Mouse (Mus musculus): ENCODE data around the gene Naxd. TPM values are rescaled to one million over a fixed set of nuclear protein-coding genes. Genes with fewer than 3 reads are reported as not detected.

Naxd gene
- total RNA-seq, 2 experiments from 2014 or later: 28.1 to 31.2 TPM

DNA sequence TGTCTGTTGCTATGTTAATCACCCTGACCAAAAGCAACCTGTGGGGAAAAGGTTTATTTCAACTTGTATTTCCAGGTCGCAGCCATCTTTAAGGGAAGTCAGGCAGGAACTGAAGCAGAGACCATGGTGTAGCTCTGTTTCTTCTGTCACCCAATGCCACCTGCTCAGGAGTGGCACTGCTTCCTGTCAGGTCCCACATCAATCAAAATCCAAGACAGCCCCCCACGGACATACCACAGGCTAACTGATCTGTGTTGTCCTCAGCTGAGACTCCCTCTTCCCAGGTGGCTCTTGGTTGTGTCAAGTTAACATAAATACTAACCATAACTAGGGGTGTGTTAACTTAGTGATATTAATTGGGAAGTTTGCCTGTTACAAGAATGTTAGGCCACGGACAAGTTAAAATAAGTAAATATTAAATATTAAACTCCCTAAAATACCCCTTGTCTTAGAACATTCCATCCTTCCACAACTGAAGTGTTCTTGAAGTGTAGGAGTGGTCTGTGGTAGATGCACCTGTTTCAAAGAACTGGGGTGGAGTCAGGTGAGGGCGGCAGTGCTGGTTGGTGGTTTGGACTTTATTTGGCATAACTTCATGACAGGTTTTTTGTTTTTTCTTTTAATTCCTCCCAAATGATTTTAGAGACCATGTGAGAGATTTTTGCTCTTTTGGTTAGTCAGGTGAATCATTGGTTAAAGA, 1.6 kb downstream of the Naxd start:
- TF ChIP-seq CTCF (IDR thresholded peaks at IDR 0.05): no peak
- Histone ChIP-seq H3K4me3 (no peak overlapping the region), H3K27ac (no peak overlapping the region)
- intact Hi-C loops (cut with DNase I): loop anchor here (5.0 kb wide), 1 partner anchor 203 kb away; the partner anchor contains the start of gene 1700016D06Rik
- DNase-seq: no peak

DNA sequence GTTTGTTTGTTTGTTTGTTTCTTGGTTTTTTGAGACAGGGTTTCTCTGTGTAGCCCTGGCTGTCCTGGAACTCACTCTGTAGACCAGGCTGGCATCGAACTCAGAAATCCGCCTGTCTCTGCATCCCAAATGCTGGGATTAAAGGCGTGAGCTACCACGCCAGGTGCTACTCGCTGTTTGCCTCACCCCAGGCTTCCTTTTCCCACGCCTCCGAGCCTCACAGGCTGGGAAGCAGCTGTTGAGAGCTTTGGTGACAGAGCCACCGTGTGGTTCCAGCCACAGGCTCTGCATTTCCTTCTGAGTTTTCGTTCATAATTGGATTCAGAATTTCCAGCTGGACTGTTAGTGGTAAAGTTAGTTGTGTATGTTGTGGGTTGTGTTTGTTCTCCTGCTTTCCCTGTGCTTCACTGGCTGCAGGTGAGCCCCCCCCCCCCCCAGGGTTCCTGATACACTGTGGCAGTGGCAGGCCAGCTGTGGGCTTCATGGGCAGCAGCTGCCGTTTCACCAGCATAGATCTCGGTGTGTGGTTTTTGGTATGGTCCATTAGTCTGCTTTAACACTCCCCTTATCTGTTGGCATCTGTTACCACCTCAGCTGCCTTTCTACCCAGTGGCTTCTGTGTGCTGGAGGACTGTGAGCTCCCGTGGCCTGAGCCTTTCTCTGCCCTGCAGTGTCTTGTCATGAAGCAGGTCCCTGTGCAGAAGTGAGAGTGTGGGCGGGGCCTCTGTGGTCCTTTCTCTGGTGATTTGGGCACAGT, 6.3 kb downstream of the Naxd start:
- intact Hi-C loops (cut with DNase I): no loop called here
- no peak for DNase-seq
- no peak overlapping the region for H3K4me3 ChIP-seq
- TF ChIP-seq CTCF (IDR thresholded peaks at IDR 0.05): no peak
- no peak overlapping the region for H3K27ac ChIP-seq

DNA sequence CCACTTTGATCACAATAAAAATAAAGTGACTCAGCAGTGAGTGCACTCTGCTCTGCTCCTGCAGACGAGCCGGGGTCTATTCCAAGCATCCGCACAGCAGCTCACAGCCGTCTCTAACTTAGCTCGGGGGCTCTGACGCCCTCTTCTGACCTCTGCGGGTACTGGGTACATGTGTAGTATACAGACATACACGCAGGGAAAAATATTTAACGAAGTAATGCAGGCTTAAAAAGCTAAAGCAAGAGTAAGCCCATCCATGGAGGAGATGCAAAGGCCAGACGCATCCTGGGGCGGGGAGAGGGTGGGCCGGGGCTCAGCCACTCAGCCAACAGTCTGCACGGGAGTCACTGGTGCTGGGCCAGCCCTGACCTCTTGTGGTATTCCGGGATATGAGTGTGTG, 8.8 kb downstream of the Naxd start:
- DNase-seq: no peak
- H3K27ac ChIP-seq: no peak overlapping the region
- intact Hi-C loops (cut with DNase I): loop anchor here (5.0 kb wide), 2 partner anchors 96 to 111 kb away; no protein-coding TSS in a partner anchor
- no peak overlapping the region for H3K4me3 ChIP-seq
- no peak for TF ChIP-seq CTCF (IDR thresholded peaks at IDR 0.05)

DNA sequence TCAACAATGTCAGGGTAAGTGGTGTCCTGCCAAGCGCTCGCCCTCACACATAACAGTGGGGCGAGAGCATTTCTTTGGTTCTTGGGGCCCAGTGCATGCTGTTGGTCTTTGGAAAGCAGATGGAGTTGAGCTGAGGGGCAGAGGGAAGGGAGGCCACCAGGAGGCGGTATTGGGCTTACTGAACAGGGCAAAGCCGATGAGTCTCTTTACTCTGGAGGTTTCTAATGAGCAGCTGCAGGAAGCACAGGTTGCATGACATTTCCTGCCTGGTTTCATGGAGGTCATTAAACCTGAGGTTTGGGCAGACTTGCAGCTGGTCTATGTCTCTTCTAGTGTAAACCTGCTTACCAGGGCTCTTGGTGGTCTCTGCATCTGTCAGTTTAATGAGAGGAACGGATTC, 9.5 kb downstream of the Naxd start:
- H3K4me3 ChIP-seq: no peak overlapping the region
- H3K27ac ChIP-seq: no peak overlapping the region
- peak; percentile 55 for DNase-seq
- intact Hi-C loops (cut with DNase I): loop anchor here (5.0 kb wide), 2 partner anchors 95 to 110 kb away; no protein-coding TSS in a partner anchor
- TF ChIP-seq CTCF (IDR thresholded peaks at IDR 0.05): peak; percentile 60

DNA sequence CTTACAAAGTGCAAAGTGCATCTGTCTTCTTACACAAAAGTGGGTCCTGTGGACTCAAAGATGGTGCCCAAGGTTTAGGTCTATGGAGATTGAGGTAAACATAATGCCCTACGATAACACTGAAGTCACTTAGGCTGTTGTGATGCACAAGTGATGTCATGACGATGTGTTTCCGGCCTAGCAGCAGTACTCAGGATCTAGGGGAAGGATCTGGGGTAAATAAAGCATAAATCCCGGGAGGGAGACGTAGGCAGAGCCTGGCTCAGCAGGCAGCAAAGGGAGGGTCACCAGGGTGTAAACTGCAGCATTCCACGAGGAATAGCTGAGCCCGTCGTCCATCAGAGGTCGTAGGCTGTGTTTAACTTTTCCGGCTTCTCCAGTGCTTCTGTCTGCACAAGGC, 11.6 kb downstream of the Naxd start:
- intact Hi-C loops (cut with DNase I): loop anchor here (5.0 kb wide), 2 partner anchors 93 to 108 kb away; no protein-coding TSS in a partner anchor
- TF ChIP-seq CTCF (IDR thresholded peaks at IDR 0.05): no peak
- no peak overlapping the region for H3K27ac ChIP-seq
- no peak for DNase-seq
- H3K4me3 ChIP-seq: no peak overlapping the region

DNA sequence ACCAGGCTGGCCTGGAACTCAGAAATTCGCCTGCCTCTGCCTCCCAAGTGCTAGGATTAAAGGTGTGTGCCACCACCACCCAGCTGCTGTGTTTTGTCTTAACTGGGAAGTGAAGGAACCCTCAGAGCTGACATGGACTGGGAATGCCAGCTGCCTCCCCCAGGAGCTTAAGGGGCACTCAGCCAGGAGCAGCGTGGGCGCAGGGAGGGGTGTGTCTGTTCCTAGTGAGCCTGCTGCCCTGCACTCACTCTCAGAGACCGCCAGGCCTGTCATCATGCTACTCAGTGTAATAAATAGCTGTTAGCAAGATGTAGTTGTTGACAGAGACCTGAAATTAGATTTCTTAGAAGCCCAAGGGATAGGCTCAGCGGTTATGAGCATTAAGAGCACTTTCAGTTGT, 13.7 kb downstream of the Naxd start:
- Histone ChIP-seq H3K27ac (no peak overlapping the region), H3K4me3 (no peak overlapping the region)
- intact Hi-C loops (cut with DNase I): no loop called here
- DNase-seq: no peak
- no peak for TF ChIP-seq CTCF (IDR thresholded peaks at IDR 0.05)

DNA sequence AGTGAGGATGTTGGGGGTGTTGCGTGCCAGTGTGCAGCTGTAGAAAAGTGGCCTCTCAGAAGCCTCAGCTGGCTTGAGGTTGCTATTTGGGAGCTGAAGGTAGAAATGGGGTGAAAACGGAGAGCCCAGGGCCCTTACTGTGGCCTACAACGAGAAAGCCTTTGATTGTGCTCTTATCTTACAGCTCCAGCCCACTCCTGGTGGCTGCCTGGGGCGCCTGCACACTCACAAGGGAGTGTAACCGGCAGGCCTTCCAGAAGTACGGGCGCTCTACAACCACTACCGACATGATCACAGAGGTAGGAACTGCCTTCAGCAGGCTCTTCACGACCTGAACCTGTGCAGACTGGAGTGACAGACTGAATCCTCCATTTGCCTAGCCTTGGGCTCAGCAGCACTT, 15.4 kb downstream of the Naxd start:
- no peak for DNase-seq
- Histone ChIP-seq H3K27ac (no peak overlapping the region), H3K4me3 (no peak overlapping the region)
- intact Hi-C loops (cut with DNase I): no loop called here
- no peak for TF ChIP-seq CTCF (IDR thresholded peaks at IDR 0.05)

DNA sequence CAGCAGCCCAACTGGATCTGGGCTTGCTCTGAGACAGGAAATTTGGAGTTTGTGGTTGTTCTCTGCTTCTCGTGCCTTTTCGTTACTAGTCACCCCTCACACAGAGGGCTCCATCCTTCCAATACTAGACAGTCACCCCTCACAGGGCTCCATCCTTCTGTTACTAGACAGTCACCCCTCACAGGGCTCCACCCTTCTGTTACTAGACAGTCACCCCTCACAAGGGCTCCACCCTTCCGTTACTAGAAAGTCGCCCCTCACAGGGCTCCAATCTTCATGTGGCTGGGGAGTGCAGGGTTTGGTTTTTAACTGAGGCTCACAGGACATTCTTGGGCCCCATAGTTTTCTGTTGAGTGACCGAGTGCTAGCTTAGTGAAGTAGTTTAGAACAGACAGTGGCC, 15.9 kb downstream of the Naxd start:
- intact Hi-C loops (cut with DNase I): no loop called here
- TF ChIP-seq CTCF (IDR thresholded peaks at IDR 0.05): no peak
- H3K4me3 ChIP-seq: no peak overlapping the region
- H3K27ac ChIP-seq: no peak overlapping the region
- no peak for DNase-seq

DNA sequence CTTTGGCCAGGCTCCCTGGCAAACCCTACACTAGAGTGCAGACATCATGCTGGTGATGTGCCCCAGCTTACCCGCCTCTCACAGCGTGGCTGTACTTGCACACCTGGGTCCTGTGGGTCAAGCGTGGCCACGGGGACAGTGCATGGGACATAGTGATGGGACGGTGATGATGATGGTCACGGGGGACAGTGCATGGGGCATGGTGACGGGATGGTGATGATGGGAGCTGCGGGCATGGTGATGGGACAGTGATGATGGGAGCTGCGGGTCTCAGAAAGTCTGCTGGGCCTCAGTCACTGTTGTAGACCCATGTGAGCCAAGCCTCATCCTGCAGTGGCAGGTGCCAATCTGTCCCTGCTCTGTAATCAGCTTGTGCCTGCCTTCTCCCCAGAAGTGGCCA, 19.0 kb downstream of the Naxd start:
- Histone ChIP-seq H3K27ac (no peak overlapping the region), H3K4me3 (no peak overlapping the region)
- intact Hi-C loops (cut with DNase I): no loop called here
- TF ChIP-seq CTCF (IDR thresholded peaks at IDR 0.05): no peak
- no peak for DNase-seq

DNA sequence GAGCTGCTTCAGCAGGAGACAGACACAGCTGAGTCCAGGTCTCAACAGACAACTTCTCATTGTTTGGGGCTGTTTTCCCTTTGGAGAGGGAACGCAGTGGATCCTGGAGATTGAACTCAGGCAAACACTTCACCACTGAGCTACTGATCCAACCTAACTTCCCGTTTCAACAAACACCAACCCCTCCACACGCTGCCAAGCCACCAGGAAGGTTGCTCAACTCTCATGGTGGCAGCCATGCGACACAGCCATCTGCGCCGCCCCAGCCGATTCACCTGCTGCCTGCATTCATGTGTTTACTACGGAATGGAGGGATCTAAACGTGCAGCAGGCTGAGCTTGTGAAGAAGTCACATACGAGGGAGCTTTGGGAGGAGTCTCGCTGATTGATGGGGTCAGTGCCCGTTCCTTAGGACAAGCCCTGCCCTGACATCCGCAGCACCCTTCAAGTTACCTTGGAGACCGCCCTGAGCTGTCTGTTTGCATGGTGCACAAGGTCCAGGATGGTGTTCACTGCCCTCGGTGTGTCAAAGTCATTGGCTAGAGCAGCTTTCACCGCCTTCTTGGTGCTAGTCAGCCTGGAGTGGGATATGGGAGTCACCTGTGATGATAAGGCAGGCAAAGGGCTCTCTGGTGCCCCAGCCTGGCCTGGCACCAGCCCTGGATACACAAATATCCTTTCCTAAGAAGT, 20.2 kb downstream of the Naxd start:
- Histone ChIP-seq H3K4me3 (no peak overlapping the region), H3K27ac (no peak overlapping the region)
- no peak for TF ChIP-seq CTCF (IDR thresholded peaks at IDR 0.05)
- DNase-seq: no peak
- intact Hi-C loops (cut with DNase I): no loop called here

DNA sequence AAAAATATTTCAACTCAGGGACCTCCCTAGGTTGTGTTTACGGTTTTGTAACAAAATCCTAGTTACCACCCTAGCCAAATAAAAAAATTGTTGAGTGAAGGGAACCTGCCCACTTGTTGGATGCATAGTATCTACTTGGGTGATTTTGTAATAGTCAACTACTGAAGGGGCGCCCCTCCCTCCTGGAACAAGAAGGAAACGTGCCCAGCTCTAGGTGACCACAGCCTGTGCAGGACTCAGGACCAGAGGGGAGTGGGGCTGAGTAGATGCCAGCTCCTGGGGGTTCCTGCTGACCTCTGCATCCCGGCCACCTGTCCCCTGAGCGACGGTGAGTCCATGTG, 20.7 kb downstream of the Naxd start:
- no peak for DNase-seq
- TF ChIP-seq CTCF (IDR thresholded peaks at IDR 0.05): no peak
- Histone ChIP-seq H3K27ac (no peak overlapping the region), H3K4me3 (no peak overlapping the region)
- intact Hi-C loops (cut with DNase I): no loop called here

DNA sequence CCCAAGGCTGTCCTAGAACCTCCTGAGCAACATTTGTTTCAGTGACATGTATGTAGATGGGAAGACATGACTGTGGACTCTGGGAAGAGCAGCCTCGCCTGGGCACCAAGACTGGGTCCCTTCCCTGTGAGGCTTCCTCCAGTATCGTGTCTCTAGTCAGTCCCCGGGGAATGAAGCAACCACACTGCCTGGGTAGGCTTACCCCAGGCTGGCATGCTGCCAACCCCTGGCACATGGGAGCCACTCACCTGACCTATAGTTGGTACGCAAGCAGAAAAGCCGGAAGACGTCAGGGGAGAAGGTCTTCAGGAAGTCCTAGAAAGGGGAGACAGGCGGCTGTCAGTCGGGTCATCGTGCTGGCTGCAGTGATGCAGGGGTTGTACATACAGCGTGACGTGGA, 21.4 kb downstream of the Naxd start:
- peak; percentile 36 for DNase-seq

DNA sequence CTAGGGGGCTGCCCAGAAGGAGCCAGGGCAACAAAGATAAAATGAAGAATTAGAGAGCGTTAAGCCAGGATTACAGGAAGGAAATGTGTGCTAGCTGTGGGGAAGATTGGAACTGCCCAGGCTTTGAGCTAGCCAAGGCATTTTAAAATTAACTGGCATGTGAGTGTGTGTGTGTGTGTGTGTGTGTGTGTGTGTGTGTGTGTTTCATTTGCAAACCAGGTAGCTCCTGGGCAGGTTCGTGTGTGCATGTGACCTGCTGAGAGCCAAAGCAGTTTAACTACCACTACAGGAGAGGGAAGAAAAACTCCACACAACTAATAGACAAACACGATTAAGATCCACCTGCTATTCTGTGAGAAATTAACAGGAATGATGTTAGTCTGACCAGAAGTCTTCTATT, 26.0 kb downstream of the Naxd start:
- Histone ChIP-seq H3K27ac (no peak overlapping the region), H3K4me3 (no peak overlapping the region)
- TF ChIP-seq CTCF (IDR thresholded peaks at IDR 0.05): no peak

More for the DNA sequence above, 21.4 kb downstream of the Naxd start:
- intact Hi-C loops (cut with DNase I): no loop called here
- Histone ChIP-seq H3K4me3 (no peak overlapping the region), H3K27ac (no peak overlapping the region)
- TF ChIP-seq CTCF (IDR thresholded peaks at IDR 0.05): no peak

More for the DNA sequence above, 26.0 kb downstream of the Naxd start:
- DNase-seq: no peak
- intact Hi-C loops (cut with DNase I): no loop called here

Data from gastrocnemius, adult 2 months (tissue).